Mouse (Mus musculus) lung, adult 2 months (tissue): ENCODE results near the gene St13.
A peak's percentile ranks its signal among the peaks of the same experiment; 100 is the strongest.

Experiments
- CTCF ChIP-seq: fragments of 200-500 bp; IDR thresholded peaks from 2 replicates; pipeline ENCODE4 v1.5.1; 2011; ENCODE audit warnings: mild to moderate bottlenecking, low read length, control low read depth; ENCODE audit not compliant: insufficient read depth
- POLR2A ChIP-seq: fragments of 200-500 bp; IDR thresholded peaks from 2 replicates; pipeline ENCODE4 v1.6.1; 2011; ENCODE audit warnings: low read depth, mild to moderate bottlenecking, control low read depth, low read length, borderline replicate concordance; ENCODE audit errors: extremely low read depth

GRCm38 (mm10) chr15:81448463-81448862 is 48.6 kb upstream of the St13 start:
- TF ChIP-seq CTCF (peak; percentile 32; the same call in 1 of the 2 replicates), POLR2A (no peak)
